Mouse (Mus musculus) limb, embryonic 11.5 days (tissue): Measurements from ENCODE around the gene Cd96. TPM values are rescaled to one million over a fixed set of nuclear protein-coding genes. Genes with fewer than 3 reads are reported as not detected.

Experiments
- ATAC-seq: fragments of 200-750 bp; cut with Nextera tagmentation; 2 replicates; pipeline ENCODE4 v1.8.0; 2017; ENCODE audit warnings: low read depth; ENCODE audit not compliant: insufficient number of reproducible peaks, low FRiP score, low TSS enrichment
- DNase-seq: peaks from one replicate; pipeline ENCODE4 v3.0.0-alpha.2; 2015; ENCODE audit warnings: low spot score
- H3K27ac ChIP-seq: fragments of 300-500 bp; sonication (generic); replicated peaks from 2 replicates; pipeline ENCODE4 v1.5.1; 2014; ENCODE audit warnings: low read depth, mild to moderate bottlenecking, low read length
- H3K27me3 ChIP-seq: fragments of 300-500 bp; sonication (generic); 2 replicates; pipeline ENCODE4 v1.6.1; 2014; ENCODE audit warnings: mild to moderate bottlenecking, low read length, mixed read lengths; ENCODE audit not compliant: control insufficient read depth, insufficient read depth
- H3K36me3 ChIP-seq: fragments of 300-500 bp; sonication (generic); 2 replicates; pipeline ENCODE4 v1.6.1; 2014; ENCODE audit warnings: mild to moderate bottlenecking, low read length, moderate library complexity, mixed read lengths; ENCODE audit not compliant: control insufficient read depth, insufficient read depth
- H3K4me1 ChIP-seq: fragments of 300-500 bp; sonication (generic); 2 replicates; pipeline ENCODE4 v1.6.1; 2014; ENCODE audit warnings: low read length, mixed read lengths; ENCODE audit not compliant: control insufficient read depth, insufficient read depth
- H3K4me2 ChIP-seq: fragments of 300-500 bp; sonication (generic); 2 replicates; pipeline ENCODE4 v1.6.1; 2014; ENCODE audit warnings: low read depth, mild to moderate bottlenecking, moderate library complexity; ENCODE audit not compliant: severe bottlenecking
- H3K4me3 ChIP-seq: fragments of 300-500 bp; sonication (generic); 2 replicates; pipeline ENCODE4 v1.5.1; 2014; ENCODE audit warnings: low read depth, low read length
- H3K9ac ChIP-seq: fragments of 300-500 bp; sonication (generic); 2 replicates; pipeline ENCODE4 v1.6.1; 2014; ENCODE audit warnings: mild to moderate bottlenecking, low read length
- H3K9me3 ChIP-seq: fragments of 300-500 bp; sonication (generic); 2 replicates; pipeline ENCODE4 v1.6.1; 2016; ENCODE audit warnings: low read length; ENCODE audit not compliant: control insufficient read depth
- WGBS: fragments of 180-500 bp; shearing (Covaris S2); extraction: QIAGEN DNeasy Blood & Tissue Kit; methylation state at CpG from one replicate; pipeline ENCODE4 v1.1.7; 2014; 5-methylcytosine and 5-hydroxymethylcytosine counted together
- polyA plus RNA-seq: library from polyadenylated mRNA; unstranded; fragments of >200 nt; fragmentation: Nextera tagmentation; extraction: Ambion mirVana; gene quantifications from 2 replicates; pipeline ENCODE4 v1.2.1, GENCODE M21; 2014

Cd96 gene
- polyA plus RNA-seq, 1 experiment from 2014 or later, result not detected

- Histone ChIP-seq H3K4me3 (no peak overlapping the region), H3K9ac (no peak overlapping the region), H3K27ac (no peak overlapping the region), H3K9me3 (no peaks in the 10 kb centered on the region), H3K4me2 (no peak overlapping the region), H3K4me1 (no peaks in the 10 kb centered on the region), H3K27me3 (no peaks in the 10 kb centered on the region), H3K36me3 (no peaks in the 10 kb centered on the region)
- ATAC-seq (peak; percentile 76; the same call in 1 of the 2 replicates), DNase-seq (peak; percentile 62)
- WGBS, result 49% methylated on average over 5 of the region's 5 CpGs
Measured at GRCm38 (mm10) chr16:46022189-46022928, 97.7 kb downstream of the Cd96 start.

DNA sequence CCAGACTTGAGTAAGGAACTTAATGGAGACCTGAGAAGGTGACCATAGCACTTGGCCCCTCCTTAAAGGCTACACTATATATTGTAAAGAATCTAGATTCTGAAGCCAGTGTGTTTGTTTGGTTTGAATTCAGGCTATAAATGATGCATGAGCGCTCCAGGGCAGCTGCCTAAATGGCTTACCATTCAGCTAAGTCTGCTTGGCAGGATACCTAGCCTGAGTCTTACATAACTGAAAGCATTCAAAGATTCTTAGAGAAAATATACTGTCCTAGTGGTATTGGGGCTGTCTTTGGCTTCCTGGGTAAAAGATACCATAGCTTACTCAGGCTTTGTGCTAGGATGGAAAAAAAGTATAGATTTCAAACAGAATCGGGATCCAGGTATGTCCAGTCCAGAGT lies 98.7 kb downstream of the Cd96 start:
- Histone ChIP-seq H3K4me2 (no peak overlapping the region), H3K36me3 (no peaks in the 10 kb centered on the region), H3K4me1 (no peaks in the 10 kb centered on the region), H3K9ac (no peak overlapping the region), H3K4me3 (no peak overlapping the region), H3K27ac (no peak overlapping the region), H3K9me3 (no peaks in the 10 kb centered on the region), H3K27me3 (no peaks in the 10 kb centered on the region)
- no peak for ATAC-seq
- 81% methylated on average over 2 of the region's 2 CpGs for WGBS
- DNase-seq, result no peak

DNA sequence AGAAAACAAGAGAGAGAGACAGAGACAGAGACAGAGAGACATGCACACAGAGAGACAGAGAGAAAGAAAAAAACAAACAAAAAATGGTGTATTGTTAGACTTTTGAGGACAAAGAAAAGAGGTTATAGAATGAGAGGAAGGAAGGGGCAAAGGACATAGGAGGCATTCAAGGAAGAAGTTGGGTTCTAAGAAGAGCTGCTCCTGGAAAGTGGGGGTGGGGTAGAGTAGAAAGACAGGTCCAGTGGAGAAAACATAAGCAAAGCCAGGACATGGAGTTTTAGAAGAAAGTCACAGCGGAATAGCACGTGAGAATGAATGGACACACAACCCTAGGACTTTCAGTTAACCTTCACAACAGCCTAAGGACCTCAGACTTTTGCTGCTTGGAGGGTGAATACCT lies 99.7 kb downstream of the Cd96 start:
- H3K4me2 ChIP-seq, result no peak overlapping the region
- ATAC-seq, result no peak
- 80% methylated on average over 2 of the region's 2 CpGs for WGBS

DNA sequence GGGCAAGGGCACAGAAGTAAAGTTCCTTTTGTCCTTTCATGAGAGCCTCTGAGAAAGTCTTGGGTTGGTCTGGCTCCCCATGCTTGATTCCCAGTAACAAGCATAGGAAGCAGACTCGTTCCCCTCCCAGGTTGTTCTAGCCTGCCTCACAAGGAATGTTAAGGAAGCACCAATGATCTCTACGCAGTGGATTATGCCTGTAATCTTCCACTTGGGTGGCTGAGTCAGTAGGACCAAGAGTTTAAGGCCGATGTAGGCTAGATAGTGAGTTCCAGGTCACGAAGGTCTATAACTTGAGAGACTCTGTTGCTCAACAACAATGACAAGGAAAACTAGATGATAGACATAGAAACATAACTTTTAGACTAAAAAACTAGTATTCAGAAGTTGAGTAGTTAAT lies 100.3 kb downstream of the Cd96 start:
- H3K27me3 ChIP-seq, result no peaks in the 10 kb centered on the region
- no peaks in the 10 kb centered on the region for H3K4me1 ChIP-seq

More for the DNA sequence above, 99.7 kb downstream of the Cd96 start:
- H3K4me3 ChIP-seq, result no peak overlapping the region
- H3K36me3 ChIP-seq, result no peaks in the 10 kb centered on the region
- no peak overlapping the region for H3K9ac ChIP-seq
- H3K27ac ChIP-seq, result no peak overlapping the region
- H3K27me3 ChIP-seq, result no peaks in the 10 kb centered on the region
- no peaks in the 10 kb centered on the region for H3K4me1 ChIP-seq
- no peaks in the 10 kb centered on the region for H3K9me3 ChIP-seq
- no peak for DNase-seq

GRCm38 (mm10) chr16:46019359-46019758 lies 100.7 kb downstream of the Cd96 start:
- Histone ChIP-seq H3K4me2 (no peak overlapping the region), H3K9ac (no peak overlapping the region), H3K4me3 (no peak overlapping the region), H3K27ac (no peak overlapping the region), H3K27me3 (no peaks in the 10 kb centered on the region), H3K36me3 (no peaks in the 10 kb centered on the region), H3K4me1 (no peaks in the 10 kb centered on the region), H3K9me3 (no peaks in the 10 kb centered on the region)
- WGBS, result 70% methylated on average over 1 of the region's 1 CpGs
- DNase-seq, result no peak
- no peak for ATAC-seq

More for the DNA sequence above, 100.3 kb downstream of the Cd96 start:
- Histone ChIP-seq H3K27ac (no peak overlapping the region), H3K9me3 (no peaks in the 10 kb centered on the region), H3K4me2 (no peak overlapping the region), H3K36me3 (no peaks in the 10 kb centered on the region), H3K4me3 (no peak overlapping the region), H3K9ac (no peak overlapping the region)
- DNase-seq, result no peak
- ATAC-seq, result no peak
- WGBS, result 85% methylated on average over 4 of the region's 4 CpGs

GRCm38 (mm10) chr16:46011696-46012095 lies 108.4 kb downstream of the Cd96 start:
- no peaks in the 10 kb centered on the region for H3K9me3 ChIP-seq
- no peak overlapping the region for H3K9ac ChIP-seq
- H3K4me3 ChIP-seq, result no peak overlapping the region
- H3K36me3 ChIP-seq, result no peaks in the 10 kb centered on the region
- no peaks in the 10 kb centered on the region for H3K4me1 ChIP-seq
- no peak overlapping the region for H3K4me2 ChIP-seq
- 43% methylated on average over 1 of the region's 1 CpGs for WGBS
- H3K27me3 ChIP-seq, result no peaks in the 10 kb centered on the region
- DNase-seq (peak; percentile 25), ATAC-seq (no peak)
- no peak overlapping the region for H3K27ac ChIP-seq

DNA sequence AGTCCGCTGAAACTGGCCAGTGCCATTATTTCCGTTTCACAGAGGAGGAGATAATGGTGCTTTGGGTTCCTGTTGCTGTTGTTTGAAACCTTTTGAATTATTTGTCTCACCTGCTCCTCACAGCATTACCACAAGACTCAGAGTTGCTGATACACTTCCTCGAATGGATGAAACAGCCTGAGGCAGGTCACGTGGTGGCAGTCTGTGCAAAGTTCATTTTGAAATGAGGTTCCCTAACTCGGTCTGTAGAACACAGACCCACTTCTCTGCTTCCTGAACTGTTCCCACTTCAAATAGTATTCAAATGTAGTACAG lies 109.2 kb downstream of the Cd96 start:
- Histone ChIP-seq H3K4me1 (no peaks in the 10 kb centered on the region), H3K27me3 (no peaks in the 10 kb centered on the region), H3K9ac (peak overlapping the region; percentile 31), H3K36me3 (no peaks in the 10 kb centered on the region), H3K4me3 (peak overlapping the region; percentile 57), H3K4me2 (peak overlapping the region; percentile 91), H3K9me3 (no peaks in the 10 kb centered on the region), H3K27ac (no peak overlapping the region)
- no peak for ATAC-seq
- no peak for DNase-seq
- WGBS, result 15% methylated on average over 5 of the region's 5 CpGs

GRCm38 (mm10) chr16:46010153-46010905 lies 109.7 kb downstream of the Cd96 start, which contains the start of gene Plcxd2:
Gene Plcxd2 (minus strand): TSS chr16:46010218.
- DNase-seq, result peak; percentile 95
- peak within 1 kb of the TSS; percentile 91 for H3K4me2 ChIP-seq
- no peak within 1 kb of the TSS for H3K27ac ChIP-seq
- ATAC-seq, result peak; percentile 99
- under 1% methylated on average over 39 of the region's 39 CpGs for WGBS
- H3K4me3 ChIP-seq, result peak within 1 kb of the TSS; percentile 57
- no peaks in the 10 kb centered on the region for H3K4me1 ChIP-seq
- H3K36me3 ChIP-seq, result no peaks in the 10 kb centered on the region
- no peaks in the 10 kb centered on the region for H3K9me3 ChIP-seq
- peak within 1 kb of the TSS; percentile 37 for H3K9ac ChIP-seq
- H3K27me3 ChIP-seq, result no peaks in the 10 kb centered on the region
